Mouse (Mus musculus): ENCODE data around the gene Ryk. TPM values are rescaled to one million over a fixed set of nuclear protein-coding genes. Genes with fewer than 3 reads are reported as not detected.

The Ryk gene
- polyA plus RNA-seq, 1 experiment, result 68.9 TPM

DNA sequence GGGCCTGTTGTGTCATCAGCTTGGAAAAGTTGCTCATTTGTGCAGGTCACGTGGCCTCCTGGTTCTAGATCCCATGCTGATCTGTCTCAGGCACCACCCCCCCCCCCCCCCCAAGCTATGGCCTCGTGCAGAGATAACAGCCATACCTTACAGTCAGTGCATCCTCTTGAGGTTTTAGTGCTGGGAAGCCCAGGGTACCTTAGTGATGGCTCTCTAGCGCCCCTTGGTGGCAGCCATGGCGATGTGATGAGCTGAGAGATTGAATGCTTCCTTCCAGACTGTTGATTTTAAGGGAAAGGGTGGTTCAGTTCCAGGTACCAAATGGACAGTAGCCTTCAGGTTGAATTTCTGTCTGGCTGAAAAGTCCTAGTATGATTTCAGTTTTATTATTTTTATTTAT, 32.2 kb downstream of the Ryk start:
- H3K4me3 ChIP-seq, result no peak overlapping the region
- TF ChIP-seq USF1 (IDR thresholded peaks at IDR 0.05; ENCODE audit: low read depth) (no peak), CEBPB (IDR thresholded peaks at IDR 0.05; ENCODE audit: insufficient read depth, poor library complexity, severe bottlenecking) (no peak), POLR2AphosphoS2 (IDR thresholded peaks at IDR 0.05; ENCODE audit: insufficient read length, low read depth) (no peak), MAX (IDR thresholded peaks at IDR 0.05; ENCODE audit: low read depth) (no peak), MYOG (IDR thresholded peaks at IDR 0.05; ENCODE audit: control insufficient read depth in 1 of 3, insufficient read depth in 1 of 3, insufficient read length in 2 of 3, low read depth in 2 of 3) (no peak), E2F4 (IDR thresholded peaks at IDR 0.05; ENCODE audit: insufficient read depth) (no peak), TCF12 (IDR thresholded peaks at IDR 0.05; ENCODE audit: insufficient read depth, poor library complexity, severe bottlenecking) (no peak), POLR2A (IDR thresholded peaks at IDR 0.05; ENCODE audit: insufficient read length, low read depth) (no peak), REST (IDR thresholded peaks at IDR 0.05; ENCODE audit: insufficient read depth, insufficient read length) (no peak), MYOD1 (IDR thresholded peaks at IDR 0.05; ENCODE audit: control insufficient read depth in 1 of 3, insufficient read length in 2 of 3, low read depth in 2 of 3) (no peak), SRF (IDR thresholded peaks at IDR 0.05; ENCODE audit: control insufficient read depth, insufficient read length, low read depth) (no peak)
- H3K27me3 ChIP-seq (ENCODE audit: control insufficient read depth, insufficient read depth, insufficient read length), result no peaks in the 10 kb centered on the region
- H3K36me3 ChIP-seq (ENCODE audit: control insufficient read depth, insufficient read depth), result peaks cover 10% of the 10 kb centered on the region
- H3K4me2 ChIP-seq (ENCODE audit: low read depth), result no peak overlapping the region
- H3K79me2 ChIP-seq (ENCODE audit: control insufficient read depth, insufficient read depth), result peaks cover 8% of the 10 kb centered on the region
- no peak overlapping the region for H3ac ChIP-seq (ENCODE audit: control insufficient read depth, insufficient read length)

DNA sequence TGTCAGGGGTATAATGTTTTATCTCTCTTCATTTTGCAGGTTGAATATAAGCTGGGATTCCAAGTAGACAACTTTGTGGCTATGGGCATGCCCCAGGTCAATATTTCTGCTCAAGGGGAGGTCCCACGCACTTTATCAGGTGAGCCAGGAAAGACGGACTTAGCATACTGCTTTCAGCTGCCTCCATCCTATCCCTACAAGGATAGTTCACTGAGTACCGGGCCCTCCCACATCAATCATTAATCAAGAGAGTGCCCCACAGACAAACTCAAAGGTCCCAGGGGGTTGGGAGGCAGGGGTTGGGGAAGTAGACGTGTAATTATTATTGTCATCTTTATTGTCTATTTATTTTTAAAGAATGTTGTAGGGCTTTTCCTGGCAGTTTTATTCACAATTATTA, 32.8 kb downstream of the Ryk start:
- no peak overlapping the region for H3K4me2 ChIP-seq (ENCODE audit: low read depth)
- H3K79me2 ChIP-seq (ENCODE audit: control insufficient read depth, insufficient read depth), result peaks cover 8% of the 10 kb centered on the region
- no peak for TF ChIP-seq TCF3 (IDR thresholded peaks at IDR 0.05; ENCODE audit: insufficient read length, low read depth)
- no peak for TF ChIP-seq MYOG (IDR thresholded peaks at IDR 0.05; ENCODE audit: control insufficient read depth in 1 of 3, insufficient read depth in 1 of 3, insufficient read length in 2 of 3, low read depth in 2 of 3)
- TF ChIP-seq REST (IDR thresholded peaks at IDR 0.05; ENCODE audit: insufficient read depth, insufficient read length), result no peak
- no peak for TF ChIP-seq MYOD1 (IDR thresholded peaks at IDR 0.05; ENCODE audit: control insufficient read depth in 1 of 3, insufficient read length in 2 of 3, low read depth in 2 of 3)
- TF ChIP-seq E2F4 (IDR thresholded peaks at IDR 0.05; ENCODE audit: insufficient read depth), result no peak
- TF ChIP-seq CEBPB (IDR thresholded peaks at IDR 0.05; ENCODE audit: insufficient read depth, poor library complexity, severe bottlenecking), result no peak
- no peak for TF ChIP-seq SRF (IDR thresholded peaks at IDR 0.05; ENCODE audit: control insufficient read depth, insufficient read length, low read depth)
- no peak for TF ChIP-seq MAX (IDR thresholded peaks at IDR 0.05; ENCODE audit: low read depth)
- no peak for TF ChIP-seq USF1 (IDR thresholded peaks at IDR 0.05; ENCODE audit: low read depth)
- no peak for TF ChIP-seq TCF12 (IDR thresholded peaks at IDR 0.05; ENCODE audit: insufficient read depth, poor library complexity, severe bottlenecking)
- TF ChIP-seq POLR2A (IDR thresholded peaks at IDR 0.05; ENCODE audit: insufficient read length, low read depth), result no peak
- TF ChIP-seq POLR2AphosphoS2 (IDR thresholded peaks at IDR 0.05; ENCODE audit: insufficient read length, low read depth), result no peak
- H3K36me3 ChIP-seq (ENCODE audit: control insufficient read depth, insufficient read depth), result peaks cover 10% of the 10 kb centered on the region
- no peak overlapping the region for H3ac ChIP-seq (ENCODE audit: control insufficient read depth, insufficient read length)
- H3K27me3 ChIP-seq (ENCODE audit: control insufficient read depth, insufficient read depth, insufficient read length), result no peaks in the 10 kb centered on the region
- no peak overlapping the region for H3K4me3 ChIP-seq

DNA sequence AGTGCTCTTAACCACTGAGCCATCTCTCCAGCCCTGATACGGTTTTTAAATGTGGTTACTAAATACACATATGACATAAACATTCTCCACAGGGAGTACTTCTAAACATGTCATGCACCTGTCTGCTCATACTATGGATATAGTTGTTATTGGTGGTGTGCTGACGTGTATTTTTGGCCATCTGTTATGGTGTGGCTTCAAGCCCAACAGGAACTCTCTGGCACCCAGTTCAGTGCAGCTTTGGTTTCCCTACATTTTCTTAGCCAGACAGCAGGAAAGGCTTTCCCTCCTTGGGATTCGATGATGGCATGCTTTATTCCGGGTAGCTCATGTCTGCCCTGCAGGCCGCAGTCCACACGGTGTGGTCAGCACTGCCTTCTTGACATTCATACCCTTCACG, 33.7 kb downstream of the Ryk start:
- no peaks in the 10 kb centered on the region for H3K27me3 ChIP-seq (ENCODE audit: control insufficient read depth, insufficient read depth, insufficient read length)
- no peak overlapping the region for H3ac ChIP-seq (ENCODE audit: control insufficient read depth, insufficient read length)
- TF ChIP-seq REST (IDR thresholded peaks at IDR 0.05; ENCODE audit: insufficient read depth, insufficient read length) (no peak), POLR2A (IDR thresholded peaks at IDR 0.05; ENCODE audit: insufficient read length, low read depth) (no peak), MYOG (IDR thresholded peaks at IDR 0.05; ENCODE audit: control insufficient read depth in 1 of 3, insufficient read depth in 1 of 3, insufficient read length in 2 of 3, low read depth in 2 of 3) (no peak), TCF12 (IDR thresholded peaks at IDR 0.05; ENCODE audit: insufficient read depth, poor library complexity, severe bottlenecking) (no peak), CEBPB (IDR thresholded peaks at IDR 0.05; ENCODE audit: insufficient read depth, poor library complexity, severe bottlenecking) (no peak), USF1 (IDR thresholded peaks at IDR 0.05; ENCODE audit: low read depth) (no peak), POLR2AphosphoS2 (IDR thresholded peaks at IDR 0.05; ENCODE audit: insufficient read length, low read depth) (no peak), MAX (IDR thresholded peaks at IDR 0.05; ENCODE audit: low read depth) (no peak), SRF (IDR thresholded peaks at IDR 0.05; ENCODE audit: control insufficient read depth, insufficient read length, low read depth) (no peak), E2F4 (IDR thresholded peaks at IDR 0.05; ENCODE audit: insufficient read depth) (no peak), MYOD1 (IDR thresholded peaks at IDR 0.05; ENCODE audit: control insufficient read depth in 1 of 3, insufficient read length in 2 of 3, low read depth in 2 of 3) (no peak), TCF3 (IDR thresholded peaks at IDR 0.05; ENCODE audit: insufficient read length, low read depth) (no peak)
- peaks cover 14% of the 10 kb centered on the region for H3K36me3 ChIP-seq (ENCODE audit: control insufficient read depth, insufficient read depth)
- H3K4me3 ChIP-seq, result no peak overlapping the region
- H3K79me2 ChIP-seq (ENCODE audit: control insufficient read depth, insufficient read depth), result peaks cover 8% of the 10 kb centered on the region
- no peak overlapping the region for H3K4me2 ChIP-seq (ENCODE audit: low read depth)

DNA sequence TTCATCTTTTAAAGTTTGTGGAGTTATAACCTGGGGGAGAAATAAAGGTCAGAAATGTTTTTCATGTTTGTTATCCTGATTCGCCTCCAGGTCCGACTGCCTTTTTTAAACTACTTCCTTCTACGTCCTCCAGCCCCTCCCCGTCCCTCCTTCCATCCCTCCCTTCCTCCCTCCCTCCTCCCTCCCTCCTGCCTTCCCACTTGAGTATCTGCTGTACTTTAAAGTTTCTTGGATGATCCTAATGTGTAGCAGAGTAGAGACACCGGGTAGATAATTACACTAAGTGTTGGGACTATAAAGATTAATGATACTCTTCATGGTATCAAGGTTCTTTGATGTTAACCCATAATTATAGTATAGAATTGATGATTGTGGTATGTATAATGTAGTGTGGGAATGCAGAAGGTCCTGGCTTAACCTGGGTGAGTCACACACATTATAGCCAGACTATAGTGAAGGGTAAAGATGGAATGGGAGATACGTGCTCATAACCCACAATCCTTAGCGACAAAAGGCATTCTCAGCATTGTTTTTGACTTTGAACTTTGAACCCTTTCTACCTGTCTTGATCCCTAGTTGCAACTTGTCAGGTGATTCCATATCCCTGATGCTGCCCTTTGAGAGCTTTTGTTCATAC, 41.5 kb downstream of the Ryk start:
- Histone ChIP-seq H3K4me3 (no peak overlapping the region), H3K36me3 (ENCODE audit: control insufficient read depth, insufficient read depth) (peaks cover 4% of the 10 kb centered on the region), H3ac (ENCODE audit: control insufficient read depth, insufficient read length) (no peak overlapping the region), H3K4me2 (ENCODE audit: low read depth) (no peak overlapping the region), H3K27me3 (ENCODE audit: control insufficient read depth, insufficient read depth, insufficient read length) (no peaks in the 10 kb centered on the region), H3K79me2 (ENCODE audit: control insufficient read depth, insufficient read depth) (no peaks in the 10 kb centered on the region)
- TF ChIP-seq MAX (IDR thresholded peaks at IDR 0.05; ENCODE audit: low read depth) (no peak), TCF3 (IDR thresholded peaks at IDR 0.05; ENCODE audit: insufficient read length, low read depth) (no peak), REST (IDR thresholded peaks at IDR 0.05; ENCODE audit: insufficient read depth, insufficient read length) (no peak), POLR2AphosphoS2 (IDR thresholded peaks at IDR 0.05; ENCODE audit: insufficient read length, low read depth) (no peak), MYOG (IDR thresholded peaks at IDR 0.05; ENCODE audit: control insufficient read depth in 1 of 3, insufficient read depth in 1 of 3, insufficient read length in 2 of 3, low read depth in 2 of 3) (no peak), USF1 (IDR thresholded peaks at IDR 0.05; ENCODE audit: low read depth) (no peak), TCF12 (IDR thresholded peaks at IDR 0.05; ENCODE audit: insufficient read depth, poor library complexity, severe bottlenecking) (no peak), POLR2A (IDR thresholded peaks at IDR 0.05; ENCODE audit: insufficient read length, low read depth) (no peak), MYOD1 (IDR thresholded peaks at IDR 0.05; ENCODE audit: control insufficient read depth in 1 of 3, insufficient read length in 2 of 3, low read depth in 2 of 3) (no peak), SRF (IDR thresholded peaks at IDR 0.05; ENCODE audit: control insufficient read depth, insufficient read length, low read depth) (no peak), E2F4 (IDR thresholded peaks at IDR 0.05; ENCODE audit: insufficient read depth) (no peak), CEBPB (IDR thresholded peaks at IDR 0.05; ENCODE audit: insufficient read depth, poor library complexity, severe bottlenecking) (no peak)
